Mouse (Mus musculus): ENCODE measurements around the gene Acod1.

GRCm38 (mm10) chr14:103056601-103057000, 9.8 kb downstream of the Acod1 start:
- TF ChIP-seq CTCF (IDR thresholded peaks at IDR 0.05; ENCODE audit: borderline replicate concordance, control insufficient read depth, extremely low read depth, insufficient read depth, low read length, poor library complexity) = no peak
- no peak for TF ChIP-seq POLR2A (IDR thresholded peaks at IDR 0.05; ENCODE audit: control insufficient read depth, extremely low read depth, insufficient read depth, low read length, poor library complexity)
